8 mouse cellular contexts compared by ENCODE assay signal in genomic region chr15:77036320-77036988, GRCm38 (mm10). TPM values are rescaled to one million over a fixed set of nuclear protein-coding genes. Genes with fewer than 3 reads are reported as not detected.
DNase-seq lines count a peak whose midpoint lies in the region; ATAC-seq lines count a peak whose summit lies in the region.

No protein-coding gene starts in this region.

- peaks cover 66% of the 10 kb centered on the region for H3K4me1 ChIP-seq in heart, embryonic 12.5 days (replicated peaks)
- peaks cover 53% of the 10 kb centered on the region for H3K4me1 ChIP-seq in kidney, embryonic 15.5 days

- 54% methylated on average over 11 of the region's 11 CpGs for WGBS in heart, embryonic 12.5 days
- WGBS in kidney, embryonic 15.5 days: 38% methylated on average over 11 of the region's 11 CpGs

- no peak overlapping the region for H3K4me3 ChIP-seq in heart, embryonic 12.5 days
- no peak overlapping the region for H3K4me3 ChIP-seq in kidney, embryonic 15.5 days (replicated peaks)

- H3K9me3 ChIP-seq in heart, embryonic 12.5 days (replicated peaks): no peaks in the 10 kb centered on the region; the same call in 1 of the 2 replicates
- no peaks in the 10 kb centered on the region for H3K9me3 ChIP-seq in kidney, embryonic 15.5 days (replicated peaks)

- H3K27ac ChIP-seq in heart, embryonic 12.5 days (ENCODE audit: poor library complexity, severe bottlenecking): peak overlapping the region; percentile 100
- peak overlapping the region; percentile 97 for H3K27ac ChIP-seq in kidney, embryonic 15.5 days

- peak overlapping the region; percentile 49; the same call in 1 of the 2 replicates for H3K4me2 ChIP-seq in heart, embryonic 12.5 days
- H3K4me2 ChIP-seq in kidney, embryonic 15.5 days: no peak overlapping the region

- H3K27me3 ChIP-seq in heart, embryonic 12.5 days (replicated peaks): no peaks in the 10 kb centered on the region
- H3K27me3 ChIP-seq in kidney, embryonic 15.5 days: no peaks in the 10 kb centered on the region

- H3K36me3 ChIP-seq in heart, embryonic 12.5 days: no peaks in the 10 kb centered on the region
- no peaks in the 10 kb centered on the region for H3K36me3 ChIP-seq in kidney, embryonic 15.5 days

- peak overlapping the region; percentile 75 for H3K9ac ChIP-seq in heart, embryonic 12.5 days
- H3K9ac ChIP-seq in kidney, embryonic 15.5 days: 0 out of 2 replicates have a peak overlapping the region, but pooled peaks have one; percentile 21

- ATAC-seq in frontal cortex, adult (ENCODE audit: low TSS enrichment): peak; percentile 50
- ATAC-seq in heart, embryonic 12.5 days (ENCODE audit: insufficient number of reproducible peaks, low FRiP score): no peak
- ATAC-seq in kidney, embryonic 15.5 days (replicated peaks; ENCODE audit: low FRiP score): peak; percentile 53

- no peak for DNase-seq in frontal cortex, postnatal 25 days (ENCODE audit: low spot score in 2 of 2)
- peak; percentile 52 to 58 for DNase-seq in cerebellum, postnatal 14 days
- peak; percentile 70 for DNase-seq in lung, postnatal 36 days
- peak; percentile 20 to 86 for DNase-seq in urinary bladder, postnatal 36 days (ENCODE audit: low spot score in 2 of 2)
- no peak for DNase-seq in spleen, adult 12 weeks (ENCODE audit: low spot score)

RNA-seq across cellular contexts. Expression of gene Apol6, which starts 8.1 kb away (rescaled TPM):
- 0.36 TPM in 1 of 2 replicates, not detected in the other for polyA plus RNA-seq in heart, embryonic 12.5 days (2016; fragmentation: Nextera tagmentation; extraction: Ambion mirVana)
- 0.23 TPM in 1 of 2 replicates, not detected in the other for polyA plus RNA-seq in kidney, embryonic 15.5 days (2015; fragmentation: Nextera tagmentation; extraction: Ambion mirVana)

RNA-seq across cellular contexts. Expression of gene Mb, which starts 14.0 kb away (rescaled TPM):
- polyA plus RNA-seq in heart, embryonic 12.5 days (2016; fragmentation: Nextera tagmentation; extraction: Ambion mirVana): 209 and 214 TPM in 2 replicates
- polyA plus RNA-seq in kidney, embryonic 15.5 days (2015; fragmentation: Nextera tagmentation; extraction: Ambion mirVana): 0.49 and 1.2 TPM in 2 replicates

Comparison
In these comparisons a context has a peak if more than half of its experiments do, and no peak if none do; other contexts are left out.
1. DNase-seq: peak in cerebellum, postnatal 14 days (2 of 2), lung, postnatal 36 days (single experiment) and urinary bladder, postnatal 36 days (2 of 2); none in frontal cortex, postnatal 25 days (0 of 2) and spleen, adult 12 weeks (single experiment).
2. RNA of gene Mb, which starts 14.0 kb away (polyA plus RNA-seq): 209 to 214 TPM in heart, embryonic 12.5 days; 0.49 to 1.2 TPM in kidney, embryonic 15.5 days; every median in the first group is over 10 times any median in the second.